Mouse (Mus musculus) kidney, postnatal 25 days (tissue): ENCODE data around the gene Mybph.

Experiments used
- DNase-seq, 2 experiments: peaks; one replicate each; pipeline ENCODE4 v3.0.0; 2021; ENCODE audit warnings: mixed read lengths in 2 of 2

The Mybph gene

DNA sequence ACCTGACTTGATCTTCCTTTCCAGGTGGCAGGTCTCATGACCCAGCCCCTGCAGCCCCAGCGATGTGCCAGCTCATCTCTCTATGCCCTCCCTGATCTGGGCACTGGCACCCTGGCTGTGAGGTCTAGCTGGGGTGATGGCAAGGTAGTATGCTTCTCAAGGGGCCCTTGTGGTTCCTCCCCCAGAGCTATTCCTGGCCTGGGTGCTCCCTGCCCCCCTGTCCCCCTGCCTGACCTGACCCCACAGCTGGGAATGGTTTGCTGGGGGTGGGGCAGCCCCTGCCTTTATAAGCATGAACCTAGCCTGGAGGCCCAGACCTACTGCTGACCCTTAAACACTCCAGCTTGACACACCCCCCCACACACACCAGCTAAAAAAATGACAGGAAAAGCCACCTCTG is at the start of gene Mybph:
TSS of gene Mybph (plus strand) at position 323 of the 400 bp plus-strand sequence.
- no peak for DNase-seq

DNA sequence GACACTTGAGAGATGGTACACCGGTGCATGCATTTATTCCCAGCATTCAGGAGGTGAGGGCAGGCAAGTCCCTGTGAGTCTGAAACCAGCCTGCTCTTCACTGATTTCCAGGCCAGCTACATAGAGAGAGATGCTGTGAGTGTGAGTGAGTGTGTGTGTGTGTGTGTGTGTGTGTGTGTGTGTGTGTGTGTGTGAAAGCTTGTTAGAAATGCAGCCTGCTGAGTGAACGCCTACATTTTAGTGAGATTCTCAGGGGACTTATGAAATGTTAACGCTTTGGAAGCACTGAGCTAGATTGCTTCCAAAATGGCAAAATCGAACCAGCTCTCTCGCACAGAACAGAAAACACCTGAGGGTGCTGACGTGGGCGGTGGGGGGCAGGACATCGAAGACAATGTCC is 47.2 kb upstream of the Mybph start:
- no peak for DNase-seq

- DNase-seq = no peak
Measured at GRCm38 (mm10) chr1:134150076-134150475, 43.2 kb upstream of the Mybph start.

GRCm38 (mm10) chr1:134150745-134151144 is 42.5 kb upstream of the Mybph start:
- DNase-seq = no peak

DNA sequence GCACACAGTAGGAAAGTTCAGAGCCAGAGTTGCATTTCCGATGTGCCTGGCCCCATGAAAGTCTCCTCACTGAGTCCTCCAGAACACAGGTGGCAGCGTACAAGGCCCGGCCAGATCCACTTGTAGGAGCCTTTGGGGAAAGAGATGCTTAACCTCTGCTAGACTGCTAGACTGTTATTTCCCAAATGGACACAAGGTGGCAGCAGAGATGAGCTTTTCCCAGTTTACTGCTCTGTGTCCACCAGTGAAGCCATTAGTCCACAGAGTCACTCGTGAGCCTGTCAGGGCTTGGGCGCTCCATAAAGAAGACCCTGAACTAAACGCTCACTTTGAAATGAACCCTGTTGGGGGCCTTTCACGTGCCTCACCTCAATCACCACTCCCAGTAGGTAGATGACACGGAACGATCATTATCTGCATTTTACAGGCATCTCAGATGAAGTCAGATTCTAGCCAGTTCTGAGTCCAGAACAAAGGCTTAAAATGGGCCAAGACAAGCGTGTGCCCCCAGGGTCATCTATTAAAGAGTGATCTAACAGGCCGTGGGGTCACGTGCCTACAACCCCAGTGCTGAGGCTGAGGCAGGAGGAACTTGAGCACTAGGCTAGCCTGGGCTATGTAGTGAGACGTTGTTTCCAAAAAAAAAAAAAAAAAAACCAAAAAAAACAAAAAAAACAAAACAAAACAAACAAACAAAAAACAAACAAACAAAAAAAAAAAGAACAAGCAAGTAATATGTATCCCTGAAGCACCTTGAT is 41.4 kb upstream of the Mybph start:
- peak; percentile 70 to 85 for DNase-seq

- no peak for DNase-seq
Measured at GRCm38 (mm10) chr1:134152626-134153590, 40.3 kb upstream of the Mybph start.

- no peak for DNase-seq
Measured at GRCm38 (mm10) chr1:134154121-134154520, 39.1 kb upstream of the Mybph start.

- DNase-seq = no peak
Measured at GRCm38 (mm10) chr1:134154655-134155054, 38.6 kb upstream of the Mybph start.

DNA sequence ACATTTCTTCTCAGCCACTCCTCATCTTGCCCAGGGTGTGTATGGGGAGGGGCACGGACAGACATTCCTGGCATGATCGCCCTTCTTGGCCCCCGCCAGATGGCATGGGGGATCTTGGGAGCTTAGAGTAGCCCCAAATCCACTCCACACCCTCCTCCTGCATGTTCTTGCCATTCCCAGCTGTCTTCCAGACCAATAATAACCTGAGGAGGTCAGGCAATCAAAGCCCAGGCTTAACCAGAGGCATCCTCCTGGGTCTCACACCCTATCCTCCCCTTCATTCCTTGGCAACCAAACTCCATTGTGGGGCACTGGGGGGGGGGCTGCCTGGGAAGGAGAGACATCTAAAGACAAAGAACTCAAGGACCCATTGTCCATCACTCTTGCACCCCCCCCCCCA is 32.8 kb upstream of the Mybph start:
- DNase-seq = no peak

DNA sequence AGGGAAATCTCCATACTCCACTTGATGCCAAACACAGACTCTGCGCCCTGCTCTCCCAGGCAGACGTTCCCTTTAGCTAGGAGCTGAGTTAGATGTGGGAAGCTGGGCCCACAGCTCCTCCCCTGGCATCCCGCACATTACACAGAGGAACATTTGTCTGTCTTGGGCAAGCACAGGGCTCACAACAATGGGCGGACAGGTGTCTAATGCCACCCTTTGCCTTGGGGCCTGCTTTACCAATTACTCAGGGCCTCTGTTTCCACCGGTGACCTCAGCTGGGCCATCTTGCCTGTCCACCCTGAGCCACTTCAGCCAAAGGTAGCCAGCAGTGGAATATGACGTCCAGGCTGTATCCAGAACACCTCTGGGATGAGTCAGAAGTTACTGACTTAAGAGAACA is 31.8 kb upstream of the Mybph start:
- DNase-seq = no peak

DNA sequence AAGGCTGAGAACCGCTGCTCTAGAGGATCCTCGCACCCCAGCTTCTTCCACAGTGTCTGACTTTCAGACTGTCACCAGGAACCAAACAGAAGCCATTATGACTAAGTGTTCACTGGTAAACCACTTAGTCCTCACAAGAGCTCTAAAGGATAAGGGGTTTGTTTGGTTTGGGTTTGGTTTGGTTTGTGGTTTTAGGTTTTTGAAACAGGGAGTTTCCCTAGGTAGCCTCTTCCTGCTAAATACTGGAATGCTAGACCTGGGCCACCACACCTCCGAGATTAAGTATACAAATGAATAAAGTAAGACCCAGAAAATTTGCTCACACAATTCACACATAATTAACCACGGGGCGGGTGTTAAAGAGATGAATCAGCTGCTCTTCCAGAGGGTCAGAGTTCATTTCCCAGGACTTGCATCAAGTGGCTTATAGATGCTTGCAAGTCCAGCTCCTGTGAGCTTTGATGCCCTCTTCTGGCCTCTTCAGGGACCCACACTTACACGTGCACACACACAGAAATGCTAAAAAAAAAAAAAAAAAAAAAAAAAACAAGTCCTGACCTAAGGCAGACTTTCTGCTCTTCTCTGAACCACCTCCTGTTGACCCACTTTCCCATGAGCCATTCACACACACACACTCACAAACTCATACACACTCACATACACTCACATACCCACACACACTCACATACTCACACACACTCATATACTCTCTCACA is 30.6 kb upstream of the Mybph start:
- no peak for DNase-seq

DNA sequence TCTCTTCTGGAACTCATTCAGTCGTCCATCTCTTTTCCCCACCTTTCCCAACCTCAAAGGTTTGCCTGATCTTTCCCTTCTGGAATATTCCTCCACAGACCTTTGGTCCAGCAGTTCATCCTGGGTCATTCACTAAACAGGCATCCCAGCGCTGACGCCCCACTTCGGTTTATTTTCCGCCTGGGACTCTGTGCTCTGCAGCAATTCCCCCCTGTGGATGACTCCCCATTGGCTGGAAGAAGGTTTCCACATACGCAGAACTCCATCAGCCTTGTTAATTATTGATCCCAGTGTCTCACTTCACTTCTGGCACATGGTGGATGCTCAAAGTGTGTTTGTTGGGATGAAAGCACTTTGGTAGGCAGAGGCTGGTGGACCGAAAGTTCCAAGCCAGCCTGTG is 29.8 kb upstream of the Mybph start:
- peak; percentile 25 to 71 for DNase-seq

DNA sequence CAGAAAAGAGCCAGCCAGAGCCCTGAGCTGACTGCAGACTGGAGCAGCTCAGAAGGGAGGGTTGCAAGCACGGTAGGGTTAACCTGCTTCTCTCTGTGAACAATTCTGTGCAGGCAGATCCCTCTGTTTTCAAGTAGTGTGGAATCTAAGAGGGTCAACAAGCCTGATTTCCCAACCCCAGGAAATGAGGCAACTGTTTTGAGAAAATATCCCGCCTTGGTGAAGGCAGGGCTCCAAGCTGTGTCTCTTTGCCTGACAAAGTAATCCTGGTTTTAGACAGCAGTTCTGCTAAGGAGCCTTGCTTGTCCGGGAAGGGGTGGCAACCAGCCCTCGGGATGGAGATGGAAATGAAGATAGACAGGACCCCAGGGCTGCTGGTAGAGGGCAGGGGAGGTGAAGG is 28.8 kb upstream of the Mybph start:
- no peak for DNase-seq

GRCm38 (mm10) chr1:134166547-134166946 is 26.7 kb upstream of the Mybph start:
- DNase-seq = no peak

DNA sequence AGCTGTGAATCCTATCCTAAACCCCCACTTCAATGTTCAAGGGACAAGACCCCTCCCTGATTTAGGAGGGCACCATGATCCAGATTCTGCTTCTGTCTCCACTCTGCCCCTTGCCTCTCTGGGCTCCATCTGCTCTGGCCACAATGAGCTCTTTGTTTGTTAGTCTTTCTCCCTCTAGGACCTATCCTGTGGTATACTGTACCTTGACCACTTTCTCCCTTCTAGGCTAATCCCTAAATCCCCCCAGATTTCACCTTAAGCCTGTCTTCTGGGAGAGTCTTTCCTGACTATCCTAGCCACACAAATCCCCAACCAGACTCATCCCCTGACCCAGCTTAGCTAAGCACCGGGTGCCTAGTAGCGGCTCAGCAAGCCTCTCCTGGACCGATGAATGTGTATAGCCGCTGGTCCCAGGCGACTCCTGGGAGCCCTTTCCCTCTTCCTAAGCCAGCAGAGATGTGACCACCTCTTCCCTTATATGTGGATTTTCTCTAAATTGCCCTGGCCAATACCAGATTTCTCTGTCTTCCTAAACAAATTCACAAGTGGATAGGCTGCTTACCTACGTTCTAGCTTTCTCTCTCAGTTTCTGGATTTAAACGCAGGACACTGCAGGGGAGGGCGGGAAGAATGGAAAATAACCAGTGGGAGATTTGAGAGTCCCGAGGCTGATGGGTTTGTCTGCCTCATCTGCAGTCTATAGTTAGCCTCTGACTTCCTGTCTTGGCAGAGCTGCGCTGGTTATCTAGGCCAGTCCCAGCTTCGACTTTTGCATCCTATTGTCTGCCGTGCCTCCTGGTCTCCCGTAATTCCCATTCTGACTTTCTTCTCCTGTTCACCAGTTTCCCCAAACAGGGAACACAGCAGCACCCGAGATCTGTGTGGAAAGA is 25.6 kb upstream of the Mybph start:
- no peak for DNase-seq

DNA sequence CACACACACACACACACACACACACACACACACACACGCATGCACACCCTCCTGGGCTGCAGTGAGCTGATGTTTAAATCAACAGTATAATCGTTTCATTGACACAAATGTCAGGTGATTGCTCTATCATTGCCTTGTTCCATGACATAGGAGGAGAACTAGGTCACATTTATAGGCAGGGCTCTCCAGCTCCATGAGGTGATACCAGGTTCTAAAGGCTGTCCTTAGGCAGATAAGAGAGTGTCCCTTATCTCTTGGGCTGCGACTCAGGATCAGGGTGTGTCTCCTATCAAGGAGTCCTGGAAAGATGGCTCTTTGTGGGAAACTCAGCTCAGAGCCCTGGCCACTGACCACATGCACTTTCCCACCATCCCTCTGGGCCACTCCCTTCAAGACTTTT is 24.7 kb upstream of the Mybph start:
- DNase-seq = no peak

DNA sequence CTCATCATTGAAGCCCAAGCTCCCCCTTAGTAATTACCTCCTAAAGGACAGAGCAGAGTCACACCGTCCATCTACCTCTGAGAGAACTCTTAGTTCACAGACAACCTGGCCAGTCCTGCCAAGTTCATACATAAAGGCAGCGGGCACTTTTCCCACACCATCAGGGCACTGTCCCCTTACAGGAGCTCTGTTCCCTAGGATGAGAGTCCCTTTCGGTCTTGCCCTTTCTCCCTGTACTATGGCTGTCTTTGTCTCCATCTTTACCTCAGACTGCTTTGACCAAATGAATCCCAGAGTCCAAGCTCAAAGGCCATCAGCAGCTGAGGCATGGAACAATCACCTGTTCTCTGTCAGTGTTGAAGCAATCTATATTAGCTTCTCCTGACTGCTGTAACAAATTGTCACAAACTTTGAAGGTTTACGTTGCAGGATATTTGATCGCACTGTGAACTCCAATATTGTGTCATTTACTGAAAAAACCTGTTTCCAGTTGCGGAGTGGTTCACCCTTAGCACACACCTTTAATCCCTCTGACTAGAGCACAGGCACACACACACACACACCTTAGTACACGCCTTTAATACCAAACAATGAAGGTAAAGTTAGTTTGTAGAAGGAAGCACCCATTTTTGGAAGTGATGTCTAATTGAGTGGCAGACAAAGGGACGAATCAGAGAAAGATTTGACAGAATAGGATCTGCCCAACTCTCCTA is 24.1 kb upstream of the Mybph start:
- no peak for DNase-seq

GRCm38 (mm10) chr1:134173081-134173480 is 20.2 kb upstream of the Mybph start:
- no peak for DNase-seq

DNA sequence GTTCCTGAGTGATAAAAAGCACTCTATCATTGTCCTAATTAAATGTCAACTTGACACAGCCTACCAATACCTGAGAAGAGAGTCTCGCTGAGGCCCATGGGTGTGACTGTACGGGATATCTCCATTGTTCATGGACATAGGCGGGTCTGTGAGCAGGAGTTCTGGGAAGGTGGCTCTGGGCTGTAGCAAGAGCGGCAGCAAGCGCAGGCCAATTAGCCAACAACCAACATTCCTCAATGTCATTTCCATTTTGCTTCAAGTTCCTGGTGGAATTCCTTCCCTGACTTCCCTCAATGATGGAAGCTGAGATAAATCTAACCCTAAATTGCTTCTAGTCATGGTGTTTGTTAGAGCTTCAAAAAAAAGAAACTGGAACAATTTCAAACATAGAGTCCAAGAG is 15.3 kb upstream of the Mybph start:
- DNase-seq = no peak

DNA sequence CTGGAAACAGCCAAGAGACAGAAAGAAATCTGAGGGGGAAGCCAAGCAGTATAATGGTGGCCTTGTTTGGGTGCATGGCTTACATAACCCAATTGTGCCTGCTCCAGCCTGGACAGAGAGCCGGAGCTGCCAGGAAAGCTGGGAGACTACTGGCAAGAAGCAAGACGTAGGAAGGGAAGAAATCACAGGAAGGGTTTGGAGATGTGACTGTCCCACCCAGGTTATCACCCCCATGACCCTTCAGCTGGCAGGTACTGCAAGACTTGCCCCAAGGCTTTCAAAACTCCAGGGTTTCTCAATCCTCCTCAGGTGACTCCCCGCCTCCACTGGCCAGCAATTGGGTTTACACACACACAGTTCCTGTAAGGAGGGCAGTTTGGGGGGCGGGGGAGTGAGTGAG is 11.2 kb upstream of the Mybph start, which contains the start of gene Chil1:
TSS of gene Chil1 (plus strand) at position 152 of the 400 bp plus-strand sequence.
- no peak for DNase-seq

- no peak for DNase-seq
Measured at GRCm38 (mm10) chr1:134184089-134184488, 9.2 kb upstream of the Mybph start.
